Mouse (Mus musculus) lung, adult 18-20 months (tissue): Measurements from ENCODE around the gene Ssh2.
A peak's percentile ranks its signal among the peaks of the same experiment; 100 is the strongest.
"Not testable (repeated sequence)": the region's sequence is repeated elsewhere in the genome, so short reads cannot be mapped to it uniquely, and the experiment has no call there.

Experiments
- DNase-seq, 2 experiments: peaks; one replicate each; pipeline ENCODE4 v3.0.0; 2022; ENCODE audit warnings: mixed read lengths in 2 of 2

Gene Ssh2

GRCm38 (mm10) chr11:77348985-77349384, 132.9 kb downstream of the Ssh2 start:
- peak in 1 of 2 experiments; percentile 19 for DNase-seq

GRCm38 (mm10) chr11:77349698-77350097, 133.6 kb downstream of the Ssh2 start:
- no peak for DNase-seq

DNA sequence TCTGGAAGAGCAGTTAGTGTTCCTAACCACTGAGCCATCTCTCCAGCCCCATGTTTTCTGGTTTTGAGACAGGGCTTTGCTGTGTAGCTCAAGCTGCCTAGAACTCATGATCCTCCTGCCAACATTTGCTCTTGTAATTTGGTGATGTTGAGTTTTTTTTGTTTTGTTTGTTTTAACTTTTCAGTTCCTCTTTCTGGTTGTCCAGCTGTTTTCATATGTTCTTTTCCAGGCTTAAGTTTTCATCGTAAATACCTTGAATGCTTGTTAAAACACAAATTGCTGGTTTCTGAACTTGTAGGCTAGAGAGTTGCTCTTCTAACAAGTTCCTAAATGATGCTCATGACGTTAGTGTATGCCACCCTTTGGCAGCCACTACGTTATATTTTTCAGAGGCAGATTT, 139.0 kb downstream of the Ssh2 start:
- DNase-seq = no peak

- no peak for DNase-seq
These were observed 141.8 kb downstream of the Ssh2 start for GRCm38 (mm10) chr11:77357839-77358238.

- no peak for DNase-seq
These were observed 147.4 kb downstream of the Ssh2 start for GRCm38 (mm10) chr11:77363476-77363875.

- no peak for DNase-seq
These were observed 148.3 kb downstream of the Ssh2 start for GRCm38 (mm10) chr11:77364376-77364775.

DNA sequence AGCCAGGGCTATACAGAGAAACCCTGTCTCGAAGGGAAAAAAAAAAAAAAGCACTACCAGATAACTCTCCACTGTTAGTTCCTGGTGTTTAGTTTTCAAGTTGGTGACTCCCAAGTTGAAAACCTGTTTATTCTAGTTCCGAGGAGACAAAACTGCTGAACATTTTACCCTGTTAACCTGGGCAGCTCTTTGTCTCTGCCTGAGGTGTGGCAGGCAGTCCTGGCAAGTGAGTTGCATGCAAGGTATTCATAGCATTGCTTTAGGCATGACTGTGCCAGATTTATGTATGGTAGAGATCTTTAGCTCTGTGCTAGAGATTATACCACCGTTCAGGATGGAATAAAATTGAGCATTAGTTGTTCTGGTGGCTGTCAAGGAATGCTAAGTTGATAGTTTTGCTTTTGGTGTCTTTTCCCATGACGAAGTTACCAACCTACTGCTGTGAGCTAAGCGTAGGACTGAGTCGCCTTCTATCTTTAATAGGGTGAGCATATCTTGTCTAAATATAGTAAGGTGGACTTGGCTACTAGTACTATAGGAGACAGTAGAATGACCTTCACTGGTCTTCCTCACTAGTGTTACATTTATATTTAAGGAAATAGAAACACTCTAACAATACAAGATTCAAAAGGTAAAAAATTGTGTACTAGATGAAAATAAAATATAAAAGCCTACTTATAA, 149.8 kb downstream of the Ssh2 start:
- DNase-seq = no peak

GRCm38 (mm10) chr11:77367541-77368270, 151.6 kb downstream of the Ssh2 start:
- no peak for DNase-seq

- peak in 1 of 2 experiments; percentile 15 for DNase-seq
These were observed 153.2 kb downstream of the Ssh2 start for GRCm38 (mm10) chr11:77369188-77369840.

DNA sequence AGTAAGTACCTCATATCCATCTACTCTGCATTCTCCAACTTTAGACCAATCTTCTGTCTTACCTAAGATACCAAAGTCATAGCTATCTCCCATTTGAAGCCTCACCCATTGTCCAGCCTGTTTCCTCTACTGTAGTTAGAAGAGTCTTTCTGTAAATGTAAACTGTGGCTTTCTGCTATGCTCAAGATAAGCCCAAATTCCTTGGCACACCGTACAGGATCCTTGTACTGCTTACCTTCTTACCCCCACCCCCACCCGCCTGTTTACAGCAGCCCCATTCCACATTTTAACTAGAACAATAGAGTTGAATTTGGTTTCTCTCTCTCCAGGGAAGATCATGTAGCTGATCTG, 153.7 kb downstream of the Ssh2 start:
- peak in 1 of 2 experiments; percentile 64 for DNase-seq

DNA sequence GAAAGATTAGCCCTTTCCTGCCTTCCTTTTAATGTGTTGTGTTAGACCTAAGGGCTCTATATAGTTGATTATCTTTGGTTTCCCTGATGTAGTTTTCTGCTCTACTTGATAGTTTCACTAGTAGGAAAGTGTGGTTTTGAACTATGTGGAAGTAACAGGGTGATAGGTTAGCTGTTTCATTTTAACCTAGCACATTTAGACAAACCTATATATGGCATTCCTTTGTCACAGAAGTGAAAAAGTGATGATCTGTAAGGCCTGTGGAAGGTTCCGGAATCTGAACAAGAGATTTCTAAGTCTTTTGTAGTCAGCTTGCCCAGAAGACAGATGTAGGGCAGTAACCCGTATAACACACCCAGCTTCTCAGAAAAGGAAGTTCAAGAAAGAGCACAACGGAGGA, 155.0 kb downstream of the Ssh2 start:
- no peak for DNase-seq

DNA sequence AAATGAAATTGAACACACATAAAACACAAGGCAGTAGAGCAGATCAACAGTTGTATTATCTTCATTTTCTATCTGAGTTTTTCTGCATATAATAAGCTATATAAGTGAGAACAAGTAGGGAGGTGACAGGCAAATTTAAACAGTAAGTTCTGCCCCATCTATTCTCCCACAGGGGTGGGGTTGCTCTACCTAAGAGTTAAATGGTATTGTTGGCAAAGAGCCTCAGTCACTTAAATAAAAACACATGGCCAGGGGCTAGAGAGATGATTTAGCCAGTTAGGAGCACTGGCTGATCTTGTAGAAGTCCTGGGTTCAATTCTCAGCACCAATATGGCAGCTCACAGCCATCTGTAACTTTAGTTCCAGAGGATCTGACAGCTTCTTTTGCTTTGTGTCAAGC, 155.6 kb downstream of the Ssh2 start:
- DNase-seq = no peak

- peak; percentile 66 to 79 for DNase-seq
These were observed 156.3 kb downstream of the Ssh2 start for GRCm38 (mm10) chr11:77372196-77372904.

GRCm38 (mm10) chr11:77378622-77379021, 162.5 kb downstream of the Ssh2 start:
- DNase-seq = no peak

- DNase-seq = peak in 1 of 2 experiments; percentile 55
These were observed 165.1 kb downstream of the Ssh2 start for GRCm38 (mm10) chr11:77381174-77381573.

GRCm38 (mm10) chr11:77384151-77384550, 168.1 kb downstream of the Ssh2 start:
- DNase-seq = peak in 1 of 2 experiments; percentile 15

DNA sequence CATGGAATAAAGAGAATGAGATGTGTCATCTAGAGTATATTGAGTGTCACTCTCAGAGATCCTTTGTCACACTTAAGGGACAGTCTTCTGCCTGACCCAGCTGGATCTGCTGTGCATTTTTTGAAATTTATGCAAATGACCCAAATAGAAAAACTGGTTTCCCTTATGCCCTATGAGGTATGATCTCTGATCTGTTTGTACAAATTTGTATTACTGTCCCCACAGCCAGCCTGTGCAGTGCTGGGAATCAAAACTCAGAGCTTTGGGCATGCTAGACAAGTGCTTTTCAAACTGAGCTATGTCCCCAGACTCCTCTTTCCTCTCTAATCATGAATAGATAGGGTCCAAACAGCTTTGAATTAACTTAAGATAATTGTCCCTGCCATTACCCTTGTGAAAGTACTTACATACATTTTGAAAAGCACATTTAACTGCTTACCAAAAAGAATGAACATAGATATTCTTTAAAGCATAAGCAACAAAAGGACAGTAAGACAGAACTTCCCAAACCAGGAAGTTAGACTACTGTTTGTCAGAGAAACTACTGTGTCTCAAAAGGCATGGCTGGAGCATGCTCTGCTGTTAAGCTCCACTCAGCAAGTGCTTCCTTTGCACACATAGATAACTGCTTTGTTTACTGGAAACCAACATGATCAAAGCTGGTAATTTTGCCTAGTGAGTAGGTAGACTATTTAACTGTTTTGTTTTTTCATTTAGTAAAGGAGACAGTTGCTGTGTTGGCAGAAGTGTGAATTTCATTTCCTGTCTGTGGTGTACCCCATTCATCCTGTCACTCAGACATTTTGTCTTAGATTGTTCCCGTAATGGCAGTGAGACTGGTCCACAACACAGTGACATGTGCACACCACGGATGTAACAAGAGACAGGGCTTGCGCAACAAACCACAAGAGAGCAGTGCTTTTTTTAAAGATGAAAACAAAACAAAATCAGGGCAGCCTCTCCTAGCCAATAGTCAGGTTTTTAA, 169.9 kb downstream of the Ssh2 start:
- DNase-seq = peak; percentile 73 to 82

DNA sequence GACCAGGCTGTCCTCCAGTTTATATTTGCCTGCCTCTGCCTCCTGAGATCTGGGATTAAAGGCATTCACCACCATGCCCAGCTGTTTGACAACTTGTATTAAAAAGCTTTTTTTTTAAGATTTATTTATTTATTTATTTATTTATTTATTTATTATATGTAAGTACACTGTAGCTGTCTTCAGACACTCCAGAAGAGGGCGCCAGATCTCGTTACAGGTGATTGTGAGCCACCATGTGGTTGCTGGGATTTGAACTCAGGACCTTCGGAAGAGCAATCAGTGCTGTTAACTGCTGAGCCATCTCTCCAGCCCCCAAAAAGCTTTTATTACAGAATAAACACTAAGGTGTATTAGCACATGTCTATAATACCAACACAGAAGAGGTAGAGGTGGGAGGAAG, 172.1 kb downstream of the Ssh2 start:
- not testable (repeated sequence) for DNase-seq

GRCm38 (mm10) chr11:77395539-77395938, 179.5 kb downstream of the Ssh2 start:
- no peak for DNase-seq

DNA sequence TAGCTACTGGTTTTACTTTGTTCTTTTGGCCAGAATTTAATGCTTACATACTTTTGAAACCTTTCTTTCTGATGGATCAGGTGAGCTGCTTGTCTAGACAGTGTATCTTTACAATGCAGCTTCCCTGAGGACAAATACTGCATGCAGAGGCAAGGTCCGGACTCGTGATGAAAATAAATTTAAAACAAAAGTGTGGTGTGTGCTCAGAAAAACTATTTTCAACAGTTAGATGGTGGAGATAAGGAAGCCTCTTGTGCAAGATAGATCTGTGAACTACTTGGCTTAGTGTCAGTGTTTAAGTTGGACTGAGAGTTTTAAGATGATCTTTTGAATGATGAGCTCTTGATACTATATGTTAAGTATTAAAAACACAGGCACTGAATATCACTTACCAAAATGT, 186.4 kb downstream of the Ssh2 start:
- DNase-seq = no peak

DNA sequence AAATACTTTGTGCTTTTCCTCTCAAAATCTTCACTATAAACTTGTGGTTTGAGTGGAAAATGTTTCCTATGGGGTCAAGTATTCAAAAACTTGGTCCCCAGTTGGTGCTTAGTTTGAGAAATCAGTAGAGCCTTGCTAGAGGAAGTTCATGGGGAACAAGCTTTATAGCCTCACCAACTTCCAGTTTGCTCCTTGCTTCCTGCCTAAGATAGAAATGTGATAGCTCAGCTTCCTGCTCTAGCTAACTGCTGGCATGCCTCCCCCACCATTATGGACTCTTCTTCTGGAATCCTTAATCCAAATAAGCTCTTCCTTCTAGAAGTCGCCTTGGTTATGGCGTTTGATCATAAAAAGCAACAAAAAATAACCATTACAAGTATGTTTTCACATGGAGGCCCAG, 190.2 kb downstream of the Ssh2 start:
- DNase-seq = no peak

DNA sequence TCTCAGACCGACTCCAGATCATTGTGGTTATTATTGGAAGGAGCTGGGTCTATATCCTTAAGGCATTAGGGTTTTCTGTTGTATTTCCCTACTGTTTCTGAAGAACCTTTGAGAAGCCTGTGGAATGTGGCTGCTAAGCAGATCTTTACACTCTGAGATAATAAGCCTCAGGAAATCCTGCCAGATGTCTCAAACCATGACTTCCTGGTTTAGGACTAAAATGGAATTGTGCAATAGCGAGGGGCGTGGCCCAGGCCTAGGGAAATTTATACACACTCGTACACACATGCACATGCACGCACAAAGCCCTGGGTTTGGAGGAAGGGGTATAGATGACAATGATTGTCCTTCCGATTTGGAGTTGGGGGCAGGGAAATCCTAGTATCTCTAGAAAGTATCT, 193.8 kb downstream of the Ssh2 start:
- peak; percentile 73 to 82 for DNase-seq
